Mouse (Mus musculus) Patski (cell line): ENCODE measurements around the gene Psmd13. TPM values are rescaled to one million over a fixed set of nuclear protein-coding genes. Genes with fewer than 3 reads are reported as not detected.

ENCODE experiments used
- ATAC-seq: fragments of 100-300 bp; one replicate; pipeline ENCODE4 v1.8.0; 2021
- CTCF ChIA-PET: fragments of 350-600 bp; sonication (Branson Sonifier 250); formaldehyde crosslinking; loops from one replicate; lab custom pipeline; 2022; ENCODE audit warnings: inconsistent platforms; lab: Charles Lee
- POLR2A ChIA-PET: fragments of 350-600 bp; sonication (Branson Sonifier 250); formaldehyde crosslinking; loops from one replicate; lab custom pipeline; 2022; ENCODE audit warnings: antibody characterized with exemption, inconsistent platforms; lab: Charles Lee
- DNase-seq: peaks from one replicate; pipeline ENCODE4 v3.0.0-alpha.2; 2011; ENCODE audit warnings: low read depth, low spot score
- H3K27me3 ChIP-seq: fragments of 371-371 bp; one replicate; pipeline ENCODE4 v1.5.1; 2021
- CTCF ChIP-seq: fragments of 100-300 bp; IDR thresholded peaks from one replicate; pipeline ENCODE4 v1.5.1; 2021
- in situ Hi-C: fragments of 300-500 bp; cut with MboI; formaldehyde crosslinking; loops from 3 replicates; pipeline ENCODE4 v1.11.1; 2018; ENCODE audit warnings: low pct_unique_long_range_greater_than_20kb, mixed read lengths
- polyA plus RNA-seq: library from polyadenylated mRNA; unstranded; gene quantifications from one replicate; pipeline ENCODE4 v1.2.3, GENCODE M21; 2021

Gene Psmd13
- polyA plus RNA-seq, 1 experiment from 2014 or later, result 148 TPM

DNA sequence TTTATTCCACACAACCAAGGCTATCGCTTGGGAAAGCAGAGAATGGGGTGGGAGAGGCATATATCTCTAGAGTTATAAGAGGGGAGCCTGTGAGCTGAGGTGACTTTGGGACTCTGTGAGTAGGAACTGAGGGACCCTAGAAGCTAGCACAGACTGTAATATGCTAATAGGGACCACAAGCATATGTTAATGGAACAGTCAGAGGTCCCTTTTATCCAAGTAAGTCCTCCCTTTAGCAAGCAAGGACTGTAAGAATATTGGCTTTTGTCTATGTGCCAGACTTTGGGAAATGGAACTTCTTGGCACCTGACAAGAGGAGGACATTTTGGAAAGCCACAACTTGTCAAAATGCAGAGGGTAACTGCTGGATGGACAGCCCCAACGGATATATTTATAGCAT is 57.1 kb downstream of the Psmd13 start:
- ChIA-PET CTCF (no interaction called here), POLR2A (no interaction called here)
- ATAC-seq (no peak), DNase-seq (no peak)
- no peak for TF ChIP-seq CTCF
- peaks cover 16% of the 10 kb centered on the region for H3K27me3 ChIP-seq
- in situ Hi-C loops, result loop anchor here (10.0 kb wide), 1 partner anchor 1256 kb away; the partner anchor contains the start of gene Gm10153

DNA sequence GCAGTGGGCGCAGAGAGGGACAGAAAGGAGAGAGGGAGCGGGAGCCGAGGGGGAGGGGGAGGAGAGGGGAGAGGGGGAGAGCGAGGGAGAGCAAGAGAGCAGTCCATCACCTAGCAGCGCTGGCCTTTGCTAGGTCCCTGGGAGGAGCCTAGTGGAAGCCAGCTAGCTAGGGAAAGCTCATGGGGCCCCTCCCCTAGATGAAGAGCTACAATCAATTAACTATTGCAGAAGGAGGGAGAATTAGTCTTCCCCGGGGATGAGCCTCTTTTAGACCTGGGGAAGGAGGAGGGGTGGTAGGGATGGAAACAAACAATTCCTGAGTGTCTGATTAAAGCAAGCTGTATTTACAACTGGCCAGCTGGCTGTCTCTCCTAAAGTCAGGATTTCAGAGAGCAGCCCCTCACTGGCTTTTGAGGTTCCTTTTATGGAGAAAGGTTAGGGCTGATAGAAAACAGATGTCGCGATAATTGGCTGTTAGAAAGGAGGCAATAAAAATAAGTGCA is 58.0 kb downstream of the Psmd13 start:
- H3K27me3 ChIP-seq, result peaks cover 14% of the 10 kb centered on the region
- in situ Hi-C loops, result loop anchor here (10.0 kb wide), 1 partner anchor 1255 kb away; the partner anchor contains the start of gene Gm10153
- TF ChIP-seq CTCF, result no peak
- ATAC-seq, result no peak
- ChIA-PET CTCF (no interaction called here), POLR2A (interaction anchor here (0.6 kb wide), 2 partner anchors 10 to 807 kb away, joined by 3 read pairs; no protein-coding TSS in a partner anchor)
- DNase-seq, result no peak

DNA sequence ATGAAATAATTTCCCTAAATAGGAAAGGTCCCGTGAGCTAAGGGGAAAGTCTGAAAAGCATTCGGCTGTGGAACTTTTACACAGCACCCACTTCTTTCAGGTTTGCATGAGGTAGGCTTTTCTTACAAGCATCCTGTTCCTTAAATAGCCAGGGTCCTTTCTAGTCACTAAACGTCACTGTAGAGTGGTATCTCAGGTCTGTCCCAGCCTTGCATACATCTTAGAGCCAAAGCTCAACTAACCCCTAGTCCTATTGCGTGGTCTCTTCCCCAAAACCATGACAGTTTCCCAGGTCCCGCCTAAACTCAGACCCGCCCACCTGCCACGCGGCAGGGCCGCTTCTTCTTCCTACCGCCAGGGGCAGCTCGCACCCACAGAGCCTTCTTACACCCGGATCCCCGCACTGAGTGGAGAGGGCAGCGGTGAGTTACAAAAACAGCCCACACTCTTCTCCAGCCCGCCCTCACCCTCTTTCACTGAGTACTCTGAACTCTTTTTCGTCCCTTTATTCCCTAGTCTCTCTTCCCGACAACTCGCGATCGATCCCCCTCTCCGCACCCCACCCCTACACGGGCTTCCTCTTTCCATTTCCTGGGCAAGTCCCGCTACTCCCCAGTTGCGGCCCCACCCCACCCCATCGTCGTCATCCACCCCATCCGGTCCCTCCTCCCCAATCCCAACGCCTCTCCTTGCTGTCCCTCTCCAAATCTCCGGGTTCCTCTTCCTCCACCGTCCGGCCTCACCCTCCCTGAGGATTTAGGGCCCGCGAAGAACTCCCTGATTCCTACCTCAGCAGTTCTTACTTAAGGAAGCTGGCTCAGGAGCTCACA is 59.7 kb downstream of the Psmd13 start, which contains the start of gene Pgghg:
Gene Pgghg (plus strand): TSS at position 170 of the 830 bp plus-strand sequence.
- CTCF ChIA-PET, result interaction anchor here (0.7 to 2.9 kb wide), 9 partner anchors 11 to 107 kb away, joined by 3 to 16 read pairs (median 3); no protein-coding TSS in a partner anchor
- peak; percentile 39 for DNase-seq
- H3K27me3 ChIP-seq, result peaks cover 1% of the 10 kb centered on the region
- in situ Hi-C loops, result no loop called here
- TF ChIP-seq CTCF, result no peak
- ATAC-seq, result peak; percentile 83
- POLR2A ChIA-PET, result interaction anchor here (0.6 to 0.9 kb wide), 3 partner anchors 24 to 91 kb away, joined by 3 to 7 read pairs (median 3); no protein-coding TSS in a partner anchor

DNA sequence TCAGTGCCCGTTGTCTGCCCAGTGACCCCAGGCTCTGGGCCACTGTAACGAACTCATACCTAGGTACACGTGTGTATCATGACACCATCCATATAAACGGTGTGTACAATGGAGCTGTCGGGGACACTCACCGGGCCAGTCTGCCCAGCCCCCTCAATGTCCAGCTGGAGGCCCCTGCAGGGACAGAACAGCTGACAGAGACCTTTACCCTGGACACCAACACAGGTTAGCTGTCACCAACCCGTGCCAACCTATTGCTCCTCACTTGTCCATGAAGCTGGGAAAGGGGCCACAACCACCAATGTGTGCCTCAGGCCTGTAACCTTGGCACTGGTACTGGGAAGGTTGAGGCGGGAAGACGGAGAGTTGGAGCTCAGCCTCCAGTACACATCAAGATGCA is 60.6 kb downstream of the Psmd13 start:
- in situ Hi-C loops, result no loop called here
- ChIA-PET CTCF (interaction anchor here (0.9 to 2.9 kb wide), 5 partner anchors 9 to 99 kb away, joined by 3 to 16 read pairs (median 3); no protein-coding TSS in a partner anchor), POLR2A (interaction anchor here (0.7 kb wide), 1 partner anchor 31 kb away, joined by 3 read pairs; no protein-coding TSS in a partner anchor)
- ATAC-seq (no peak), DNase-seq (no peak)
- no peaks in the 10 kb centered on the region for H3K27me3 ChIP-seq
- TF ChIP-seq CTCF, result no peak

DNA sequence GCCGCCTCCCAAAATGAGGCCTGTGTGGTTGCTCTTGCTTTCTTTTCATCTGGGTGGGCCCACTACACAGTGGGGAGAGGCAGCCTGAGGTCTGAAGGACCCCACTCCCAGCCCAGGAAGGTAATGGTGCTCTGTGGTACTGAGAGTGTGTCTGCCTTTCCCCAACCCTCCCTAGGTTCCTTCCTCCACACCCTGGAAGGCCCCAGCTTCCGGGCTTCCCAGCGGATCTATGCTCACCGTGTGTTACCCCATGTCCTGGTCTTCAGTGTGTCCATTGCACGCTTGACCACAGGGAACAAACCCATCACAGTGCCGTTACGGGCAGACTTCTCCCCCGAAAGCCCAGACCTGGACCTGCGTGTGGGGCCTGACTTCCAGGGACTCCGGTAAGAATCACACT is 61.0 kb downstream of the Psmd13 start:
- no peak for ATAC-seq
- ChIA-PET CTCF (interaction anchor here (0.9 to 2.9 kb wide), 5 partner anchors 9 to 99 kb away, joined by 3 to 16 read pairs (median 3); no protein-coding TSS in a partner anchor), POLR2A (interaction anchor here (0.7 kb wide), 2 partner anchors 12 to 31 kb away, joined by 3 read pairs; no protein-coding TSS in a partner anchor)
- no peak for DNase-seq
- no peak for TF ChIP-seq CTCF
- H3K27me3 ChIP-seq, result no peaks in the 10 kb centered on the region
- in situ Hi-C loops, result no loop called here

DNA sequence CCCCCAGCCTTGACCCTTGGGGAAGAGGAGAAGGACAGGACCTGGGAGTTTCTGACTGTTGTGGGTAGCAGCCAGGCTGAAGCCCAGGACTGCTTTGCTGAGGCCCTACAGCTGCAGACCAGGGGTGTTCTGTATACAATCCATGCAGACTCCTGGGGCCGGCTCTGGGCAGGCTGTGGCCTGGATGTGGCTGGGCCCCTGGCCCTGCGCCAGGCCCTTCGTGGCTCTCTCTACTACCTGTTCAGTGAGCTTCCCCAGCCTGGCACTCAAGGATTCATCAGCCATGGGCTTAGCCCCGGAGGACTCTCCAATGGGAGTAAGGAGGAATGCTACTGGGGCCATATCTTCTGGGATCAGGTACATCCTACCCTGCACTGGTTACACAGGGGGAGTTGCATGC is 61.6 kb downstream of the Psmd13 start:
- H3K27me3 ChIP-seq, result no peaks in the 10 kb centered on the region
- CTCF ChIA-PET, result interaction anchor here (2.9 kb wide), 1 partner anchor 15 kb away, joined by 16 read pairs; no protein-coding TSS in a partner anchor

DNA sequence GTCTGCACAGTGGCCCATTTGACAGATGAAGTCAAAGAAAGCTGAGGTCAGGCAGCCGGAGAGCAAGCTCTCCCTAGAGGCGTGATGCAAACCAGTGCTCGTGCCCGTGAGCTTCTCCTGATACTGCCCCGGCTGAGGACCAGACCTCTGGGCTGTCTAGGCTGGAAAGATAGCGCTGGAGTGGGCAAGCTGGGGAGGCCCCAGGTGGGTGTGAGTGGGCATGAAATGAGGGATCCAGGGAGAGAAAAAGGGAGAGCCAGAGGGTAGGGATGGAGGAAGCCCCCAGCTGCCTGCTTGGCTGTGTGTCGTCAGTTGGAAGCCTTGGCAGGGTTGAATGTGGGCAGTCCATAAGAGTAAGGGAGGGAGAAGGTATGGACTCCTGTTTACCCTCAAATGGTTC is 62.5 kb downstream of the Psmd13 start:
- CTCF ChIA-PET, result no interaction called here
- DNase-seq (no peak), ATAC-seq (no peak)
- POLR2A ChIA-PET, result no interaction called here
- H3K27me3 ChIP-seq, result no peaks in the 10 kb centered on the region
- no peak for TF ChIP-seq CTCF
- in situ Hi-C loops, result no loop called here

More for the DNA sequence above, 61.6 kb downstream of the Psmd13 start:
- ATAC-seq, result no peak
- POLR2A ChIA-PET, result interaction anchor here (0.7 kb wide), 1 partner anchor 11 kb away, joined by 3 read pairs; no protein-coding TSS in a partner anchor
- in situ Hi-C loops, result no loop called here
- no peak for DNase-seq
- no peak for TF ChIP-seq CTCF

DNA sequence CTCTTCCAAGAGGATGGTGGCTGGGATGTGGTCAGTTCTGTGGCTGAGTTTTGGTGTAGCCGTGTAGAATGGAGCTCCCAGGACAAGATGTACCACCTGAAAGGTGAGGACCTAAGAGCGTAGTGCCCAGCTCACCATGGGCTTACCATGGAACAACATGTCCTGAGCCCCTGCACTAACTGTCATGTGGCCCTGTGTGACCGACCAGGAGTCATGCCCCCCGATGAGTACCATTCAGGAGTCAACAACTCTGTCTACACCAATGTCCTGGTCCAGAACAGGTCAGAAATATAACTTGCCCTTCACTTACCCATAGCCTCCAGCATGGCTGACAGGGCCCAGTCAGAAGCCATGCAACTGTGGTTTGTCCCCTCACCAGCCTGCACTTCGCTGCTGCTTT is 63.5 kb downstream of the Psmd13 start:
- ATAC-seq (no peak), DNase-seq (no peak)
- in situ Hi-C loops, result no loop called here
- TF ChIP-seq CTCF, result no peak
- ChIA-PET CTCF (no interaction called here), POLR2A (no interaction called here)
- no peaks in the 10 kb centered on the region for H3K27me3 ChIP-seq

DNA sequence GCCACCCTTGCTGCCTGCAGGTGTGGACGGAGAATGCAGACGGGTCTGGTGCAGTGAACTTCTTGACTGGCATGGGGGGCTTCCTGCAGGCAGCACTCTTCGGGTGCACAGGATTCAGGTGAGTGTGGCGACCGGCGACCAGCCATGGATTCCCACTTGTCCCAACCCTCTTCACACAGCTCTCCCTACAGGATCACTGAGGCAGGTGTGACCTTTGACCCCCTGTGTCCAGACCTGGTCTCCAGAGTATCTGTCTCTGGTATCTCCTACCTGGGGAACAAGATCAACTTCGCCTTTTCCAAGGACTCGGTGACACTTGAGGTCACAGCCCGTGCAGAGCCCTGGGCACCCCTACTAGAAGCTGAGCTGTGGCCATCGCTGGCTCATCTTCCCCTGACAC is 64.5 kb downstream of the Psmd13 start:
- no peak for TF ChIP-seq CTCF
- ChIA-PET CTCF (no interaction called here), POLR2A (no interaction called here)
- in situ Hi-C loops, result no loop called here
- no peak for DNase-seq
- no peaks in the 10 kb centered on the region for H3K27me3 ChIP-seq
- ATAC-seq, result no peak

DNA sequence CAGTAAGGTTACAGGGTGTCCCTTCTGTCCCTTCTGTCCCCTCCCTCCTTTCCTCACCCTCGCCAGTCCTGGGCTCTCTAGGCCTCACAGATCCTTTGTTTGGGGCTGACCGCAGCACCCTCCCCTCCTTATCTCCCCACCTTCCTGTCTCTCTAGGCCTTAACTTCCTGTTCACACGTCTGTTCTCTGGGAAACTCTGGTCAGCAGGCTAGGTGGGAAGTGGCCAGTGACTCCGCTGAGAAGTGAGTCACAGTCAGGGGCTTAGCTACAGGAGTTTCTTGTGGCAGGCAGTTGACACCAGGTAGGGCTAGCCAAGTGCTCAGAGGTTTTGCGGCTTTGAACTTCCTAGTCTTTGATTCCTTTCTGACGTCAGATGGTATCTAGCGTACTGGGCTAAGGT is 65.2 kb downstream of the Psmd13 start:
- CTCF ChIA-PET, result no interaction called here
- in situ Hi-C loops, result no loop called here
- DNase-seq, result no peak
- ATAC-seq, result no peak
- POLR2A ChIA-PET, result interaction anchor here (0.6 kb wide), 1 partner anchor 123 kb away, joined by 7 read pairs; no protein-coding TSS in a partner anchor
- TF ChIP-seq CTCF, result no peak
- no peaks in the 10 kb centered on the region for H3K27me3 ChIP-seq
